In the genomic region with DNA sequence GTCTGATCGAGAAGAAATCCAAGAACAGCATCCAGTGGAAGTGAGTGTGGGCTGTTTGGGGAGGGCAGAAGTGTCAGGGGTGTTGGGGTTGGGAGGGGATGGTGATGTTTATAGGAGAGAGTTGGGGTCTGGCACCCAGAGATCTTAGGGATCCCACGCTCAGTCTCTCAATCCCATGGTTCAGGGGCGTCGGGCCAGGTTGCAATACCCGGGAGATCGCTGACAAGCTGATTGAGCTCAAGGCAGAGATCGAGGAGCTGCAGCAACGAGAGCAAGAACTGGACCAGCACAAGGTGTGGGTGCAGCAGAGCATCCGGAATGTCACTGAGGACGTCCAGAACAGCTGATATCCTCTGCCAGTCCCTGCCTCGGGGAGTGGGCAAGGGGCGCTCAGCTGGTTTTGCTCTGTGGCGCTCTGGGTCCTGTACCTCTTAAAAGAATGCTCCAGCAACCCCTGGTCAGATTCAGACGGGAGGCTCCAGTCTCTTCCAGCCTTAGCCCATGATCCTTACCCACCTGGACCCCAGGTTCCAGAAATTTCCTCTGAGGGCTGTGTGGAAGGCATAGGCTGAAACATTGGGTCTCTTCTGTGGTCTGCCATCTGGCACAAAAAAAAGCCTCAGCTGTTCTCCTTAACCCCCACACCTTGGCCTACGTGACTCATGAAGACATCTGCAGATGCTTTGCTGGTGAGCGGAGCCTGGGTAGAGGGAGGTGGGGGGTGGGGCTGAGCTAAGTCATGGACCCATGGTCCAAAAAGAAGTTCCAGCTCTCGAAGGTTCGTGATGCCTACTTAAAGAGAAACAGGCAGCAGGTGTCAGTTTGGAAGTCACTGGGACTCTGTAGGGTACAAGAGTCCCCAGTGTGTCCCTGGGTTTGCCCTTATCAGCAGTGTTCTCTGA, we compare ENCODE assay signal across 8 mouse cellular contexts. TPM values are rescaled to one million over a fixed set of nuclear protein-coding genes. Genes with fewer than 3 reads are reported as not detected.
DNase-seq lines count a peak whose midpoint lies in the region; ATAC-seq lines count a peak whose summit lies in the region.

No protein-coding gene starts in this region.

- H3K27ac ChIP-seq in lung, embryonic 15.5 days: 0 out of 2 replicates have a peak overlapping the region, but pooled peaks have one; percentile 65
- H3K27ac ChIP-seq in embryonic facial prominence, embryonic 14.5 days (replicated peaks; ENCODE audit: low read depth, low read length): no peak overlapping the region
- H3K27ac ChIP-seq in intestine, embryonic 16.5 days (ENCODE audit: low read length): no peak overlapping the region
- H3K27ac ChIP-seq in neural tube, embryonic 14.5 days (ENCODE audit: low read depth, low read length): no peak overlapping the region

- 47% methylated on average over 18 of the region's 18 CpGs for WGBS in lung, embryonic 15.5 days
- 51% methylated on average over 16 of the region's 18 CpGs for WGBS in embryonic facial prominence, embryonic 14.5 days
- WGBS in intestine, embryonic 16.5 days: 50% methylated on average over 18 of the region's 18 CpGs
- WGBS in neural tube, embryonic 14.5 days: 65% methylated on average over 18 of the region's 18 CpGs

- H3K4me2 ChIP-seq in lung, embryonic 15.5 days: peak overlapping the region; percentile 91
- H3K4me2 ChIP-seq in embryonic facial prominence, embryonic 14.5 days (ENCODE audit: low read depth, low read length): peak overlapping the region; percentile 81
- H3K4me2 ChIP-seq in intestine, embryonic 16.5 days (ENCODE audit: low read depth, low read length): peak overlapping the region; percentile 73
- peak overlapping the region; percentile 98 for H3K4me2 ChIP-seq in neural tube, embryonic 14.5 days (ENCODE audit: low read depth, low read length)

- H3K4me1 ChIP-seq in lung, embryonic 15.5 days: peaks cover 33% of the 10 kb centered on the region
- peaks cover 15% of the 10 kb centered on the region for H3K4me1 ChIP-seq in embryonic facial prominence, embryonic 14.5 days (ENCODE audit: control insufficient read depth, insufficient read depth, low read length)
- H3K4me1 ChIP-seq in intestine, embryonic 16.5 days (ENCODE audit: control insufficient read depth, insufficient read depth, low read length): peaks cover 20% of the 10 kb centered on the region
- H3K4me1 ChIP-seq in neural tube, embryonic 14.5 days (ENCODE audit: control insufficient read depth, insufficient read depth, low read length): peaks cover 11% of the 10 kb centered on the region

- H3K4me3 ChIP-seq in lung, embryonic 15.5 days: peak overlapping the region; percentile 98
- peak overlapping the region; percentile 96 for H3K4me3 ChIP-seq in embryonic facial prominence, embryonic 14.5 days (ENCODE audit: low read depth, low read length)
- H3K4me3 ChIP-seq in intestine, embryonic 16.5 days (ENCODE audit: low read length): peak overlapping the region; percentile 98
- H3K4me3 ChIP-seq in neural tube, embryonic 14.5 days (ENCODE audit: low read depth, low read length): peak overlapping the region; percentile 95

- H3K9me3 ChIP-seq in lung, embryonic 15.5 days: no peaks in the 10 kb centered on the region
- no peaks in the 10 kb centered on the region for H3K9me3 ChIP-seq in embryonic facial prominence, embryonic 14.5 days (ENCODE audit: control insufficient read depth, low read length)
- H3K9me3 ChIP-seq in intestine, embryonic 16.5 days (ENCODE audit: control insufficient read depth, low read length): no peaks in the 10 kb centered on the region
- H3K9me3 ChIP-seq in neural tube, embryonic 14.5 days (ENCODE audit: control insufficient read depth, low read length): no peaks in the 10 kb centered on the region

- no peaks in the 10 kb centered on the region for H3K27me3 ChIP-seq in lung, embryonic 15.5 days
- H3K27me3 ChIP-seq in embryonic facial prominence, embryonic 14.5 days (replicated peaks; ENCODE audit: control insufficient read depth, insufficient read depth, low read length): no peaks in the 10 kb centered on the region
- no peaks in the 10 kb centered on the region for H3K27me3 ChIP-seq in intestine, embryonic 16.5 days (replicated peaks; ENCODE audit: control insufficient read depth, insufficient read depth, low read length)
- no peaks in the 10 kb centered on the region for H3K27me3 ChIP-seq in neural tube, embryonic 14.5 days (ENCODE audit: control insufficient read depth, insufficient read depth, low read length)

- no peak for ATAC-seq in lung, embryonic 15.5 days (ENCODE audit: borderline replicate concordance, extremely low read depth, low FRiP score, low TSS enrichment)
- ATAC-seq in embryonic facial prominence, embryonic 14.5 days (ENCODE audit: low read depth): no peak
- ATAC-seq in intestine, embryonic 16.5 days: no peak
- no peak for ATAC-seq in neural tube, embryonic 14.5 days (ENCODE audit: low read depth)

- intact Hi-C loops in left cerebral cortex, postnatal 4 days (cut with DNase I): no loop called here

- H3K36me3 ChIP-seq in lung, embryonic 15.5 days: peaks cover 36% of the 10 kb centered on the region
- H3K36me3 ChIP-seq in embryonic facial prominence, embryonic 14.5 days (ENCODE audit: control insufficient read depth, insufficient read depth, low read length): peaks cover 46% of the 10 kb centered on the region
- H3K36me3 ChIP-seq in intestine, embryonic 16.5 days (ENCODE audit: control insufficient read depth, insufficient read depth, low read length): peaks cover 15% of the 10 kb centered on the region
- H3K36me3 ChIP-seq in neural tube, embryonic 14.5 days (ENCODE audit: control insufficient read depth, insufficient read depth, low read length): peaks cover 30% of the 10 kb centered on the region

- peak overlapping the region; percentile 94 for H3K9ac ChIP-seq in lung, embryonic 15.5 days
- peak overlapping the region; percentile 91 for H3K9ac ChIP-seq in embryonic facial prominence, embryonic 14.5 days (ENCODE audit: low read depth, low read length)
- peak overlapping the region; percentile 96 for H3K9ac ChIP-seq in intestine, embryonic 16.5 days (ENCODE audit: low read depth, low read length)
- H3K9ac ChIP-seq in neural tube, embryonic 14.5 days (replicated peaks; ENCODE audit: low read depth, low read length): peak overlapping the region; percentile 87

- no peak for DNase-seq in lung, postnatal 25 days (ENCODE audit: low spot score)
- no peak for DNase-seq in embryonic facial prominence, embryonic 14.5 days (ENCODE audit: low spot score)
- DNase-seq in left cerebral cortex, postnatal 4 days: no peak
- DNase-seq in adrenal gland, postnatal 36 days: no peak
- no peak for DNase-seq in spleen, postnatal 14 days (ENCODE audit: low spot score in 2 of 2)

RNA-seq across cellular contexts. Expression of a gene that starts 1.1 kb away (rescaled TPM):
- polyA plus RNA-seq in lung, embryonic 15.5 days (2015; fragmentation: Nextera tagmentation; extraction: Ambion mirVana): 76.4 and 77.3 TPM in 2 replicates
- polyA plus RNA-seq in embryonic facial prominence, embryonic 14.5 days (2014; fragmentation: Nextera tagmentation; extraction: Ambion mirVana): 72.2 and 73.8 TPM in 2 replicates
- 86.7 and 89.2 TPM in 2 replicates for polyA plus RNA-seq in intestine, embryonic 16.5 days (2015; fragmentation: Nextera tagmentation; extraction: Ambion mirVana)
- 46.4 and 49.7 TPM in 2 replicates for polyA plus RNA-seq in neural tube, embryonic 14.5 days (2014; fragmentation: Nextera tagmentation; extraction: Ambion mirVana)
- 10 to 100 TPM; 33.7 to 33.8 TPM for total RNA-seq in left cerebral cortex, postnatal 4 days (2021)
- 10 to 100 TPM; 36.6 to 49.5 TPM for total RNA-seq in adrenal gland, postnatal 36 days (2021)

RNA-seq across cellular contexts. Expression of a gene that starts 2.7 kb away (rescaled TPM):
- 30.3 and 32.9 TPM in 2 replicates for polyA plus RNA-seq in lung, embryonic 15.5 days (2015; fragmentation: Nextera tagmentation; extraction: Ambion mirVana)
- 7.7 and 8.9 TPM in 2 replicates for polyA plus RNA-seq in embryonic facial prominence, embryonic 14.5 days (2014; fragmentation: Nextera tagmentation; extraction: Ambion mirVana)
- 6.6 and 7.4 TPM in 2 replicates for polyA plus RNA-seq in intestine, embryonic 16.5 days (2015; fragmentation: Nextera tagmentation; extraction: Ambion mirVana)
- polyA plus RNA-seq in neural tube, embryonic 14.5 days (2014; fragmentation: Nextera tagmentation; extraction: Ambion mirVana): 8.0 and 12.5 TPM in 2 replicates
- total RNA-seq in left cerebral cortex, postnatal 4 days (2021): 1 to 10 TPM; 6.0 to 7.2 TPM
- total RNA-seq in adrenal gland, postnatal 36 days (2021): 10 to 100 TPM; 19.8 to 22.0 TPM

RNA-seq across cellular contexts. Expression of a gene that starts 6.8 kb away (rescaled TPM):
- polyA plus RNA-seq in lung, embryonic 15.5 days (2015; fragmentation: Nextera tagmentation; extraction: Ambion mirVana): 10.1 and 12.1 TPM in 2 replicates
- polyA plus RNA-seq in embryonic facial prominence, embryonic 14.5 days (2014; fragmentation: Nextera tagmentation; extraction: Ambion mirVana): 5.1 and 7.4 TPM in 2 replicates
- polyA plus RNA-seq in intestine, embryonic 16.5 days (2015; fragmentation: Nextera tagmentation; extraction: Ambion mirVana): 28.0 and 30.3 TPM in 2 replicates
- 0.77 and 1.3 TPM in 2 replicates for polyA plus RNA-seq in neural tube, embryonic 14.5 days (2014; fragmentation: Nextera tagmentation; extraction: Ambion mirVana)
- total RNA-seq in left cerebral cortex, postnatal 4 days (2021): 1 to 10 TPM in 1 of 2 experiments, under 1 TPM in 1; 0.85 to 1.1 TPM
- 1 to 10 TPM; 3.7 to 7.8 TPM for total RNA-seq in adrenal gland, postnatal 36 days (2021)

RNA-seq across cellular contexts. Expression of a gene that starts 8.9 kb away (rescaled TPM):
- polyA plus RNA-seq in lung, embryonic 15.5 days (2015; fragmentation: Nextera tagmentation; extraction: Ambion mirVana): 9.7 and 10.0 TPM in 2 replicates
- 8.1 and 10.6 TPM in 2 replicates for polyA plus RNA-seq in embryonic facial prominence, embryonic 14.5 days (2014; fragmentation: Nextera tagmentation; extraction: Ambion mirVana)
- 6.7 and 7.2 TPM in 2 replicates for polyA plus RNA-seq in intestine, embryonic 16.5 days (2015; fragmentation: Nextera tagmentation; extraction: Ambion mirVana)
- 84.6 and 118 TPM in 2 replicates for polyA plus RNA-seq in neural tube, embryonic 14.5 days (2014; fragmentation: Nextera tagmentation; extraction: Ambion mirVana)
- 100 to 1,000 TPM; 183 TPM for total RNA-seq in left cerebral cortex, postnatal 4 days (2021)
- 1 to 10 TPM; 2.4 to 2.8 TPM for total RNA-seq in adrenal gland, postnatal 36 days (2021)

RNA-seq across cellular contexts. Expression of a gene that starts 22.7 kb away (rescaled TPM):
- polyA plus RNA-seq in lung, embryonic 15.5 days (2015; fragmentation: Nextera tagmentation; extraction: Ambion mirVana): 1.5 and 1.7 TPM in 2 replicates
- polyA plus RNA-seq in embryonic facial prominence, embryonic 14.5 days (2014; fragmentation: Nextera tagmentation; extraction: Ambion mirVana): 5.3 and 5.4 TPM in 2 replicates
- polyA plus RNA-seq in intestine, embryonic 16.5 days (2015; fragmentation: Nextera tagmentation; extraction: Ambion mirVana): 1.3 and 1.4 TPM in 2 replicates
- 5.5 and 5.9 TPM in 2 replicates for polyA plus RNA-seq in neural tube, embryonic 14.5 days (2014; fragmentation: Nextera tagmentation; extraction: Ambion mirVana)
- 1 to 10 TPM; 1.1 to 1.5 TPM for total RNA-seq in left cerebral cortex, postnatal 4 days (2021)
- 1 to 10 TPM; 5.5 TPM for total RNA-seq in adrenal gland, postnatal 36 days (2021)
